Mouse (Mus musculus) heart, embryonic 14.5 days (tissue): ENCODE results near the gene Flot2. TPM values are rescaled to one million over a fixed set of nuclear protein-coding genes. Genes with fewer than 3 reads are reported as not detected.

Experiments
- ATAC-seq: fragments of 200-750 bp; cut with Nextera tagmentation; 2 replicates; pipeline ENCODE4 v1.8.0; 2017; ENCODE audit warnings: low read depth, moderate TSS enrichment; ENCODE audit not compliant: insufficient number of reproducible peaks, insufficient read depth, low FRiP score
- H3K27ac ChIP-seq, 2 experiments: fragments of 200-500 bp in 1 of 2; fragments of 300-500 bp in 1 of 2; sonication (generic) in 1 of 2; replicated peaks in 1 of 2; 2 replicates each; pipeline ENCODE4 v1.5.1; 2012 to 2014; ENCODE audit warnings: low read depth in 2 of 2, low read length in 2 of 2, control low read depth in 1 of 2, mild to moderate bottlenecking in 1 of 2, mixed read lengths in 1 of 2; ENCODE audit not compliant: control insufficient read depth in 1 of 2, insufficient read depth in 1 of 2
- H3K27me3 ChIP-seq: fragments of 300-500 bp; sonication (generic); 2 replicates; pipeline ENCODE4 v1.6.1; 2014; ENCODE audit warnings: mild to moderate bottlenecking, low read length, control low read depth; ENCODE audit not compliant: control insufficient read depth, insufficient read depth
- H3K36me3 ChIP-seq: fragments of 300-500 bp; sonication (generic); 2 replicates; pipeline ENCODE4 v1.6.1; 2014; ENCODE audit warnings: mild to moderate bottlenecking, control low read depth, low read length, mixed read lengths; ENCODE audit not compliant: control insufficient read depth, insufficient read depth
- H3K4me1 ChIP-seq, 2 experiments: fragments of 200-500 bp in 1 of 2; fragments of 300-500 bp in 1 of 2; sonication (generic) in 1 of 2; 2 replicates each; pipeline ENCODE4 v1.6.1; 2012 to 2014; ENCODE audit warnings: low read length in 2 of 2, control low read depth in 1 of 2, mixed read lengths in 1 of 2; ENCODE audit not compliant: control insufficient read depth in 2 of 2, insufficient read depth in 2 of 2
- H3K4me2 ChIP-seq: fragments of 300-500 bp; sonication (generic); 2 replicates; pipeline ENCODE4 v1.6.1; 2014; ENCODE audit warnings: mild to moderate bottlenecking, low read length
- H3K4me3 ChIP-seq, 2 experiments: fragments of 200-500 bp in 1 of 2; fragments of 300-500 bp in 1 of 2; sonication (generic) in 1 of 2; 2 replicates each; pipeline ENCODE4 v1.5.1; 2012 to 2014; ENCODE audit warnings: low read length in 2 of 2, mild to moderate bottlenecking in 2 of 2, control low read depth in 1 of 2, low read depth in 1 of 2, moderate library complexity in 1 of 2; ENCODE audit not compliant: control insufficient read depth in 1 of 2, insufficient read depth in 1 of 2
- H3K9ac ChIP-seq: fragments of 300-500 bp; sonication (generic); 2 replicates; pipeline ENCODE4 v1.6.1; 2014; ENCODE audit warnings: mild to moderate bottlenecking, low read length
- H3K9me3 ChIP-seq: fragments of 300-500 bp; sonication (generic); 2 replicates; pipeline ENCODE4 v1.6.1; 2016; ENCODE audit warnings: low read length, control low read depth; ENCODE audit not compliant: control insufficient read depth
- WGBS: fragments of 180-500 bp; shearing (Covaris S2); extraction: QIAGEN DNeasy Blood & Tissue Kit; methylation state at CpG from one replicate; pipeline ENCODE4 v1.1.7; 2014; 5-methylcytosine and 5-hydroxymethylcytosine counted together
- microRNA counts: library from miRNA; unstranded; fragments of <30 nt; microRNA quantifications from one replicate; lab custom pipeline; 2016
- microRNA-seq: library from miRNA; unstranded; fragments of <30 nt; microRNA quantifications from one replicate; pipeline ENCODE4, GENCODE M21; 2016
- polyA plus RNA-seq: library from polyadenylated mRNA; unstranded; fragments of >200 nt; fragmentation: Nextera tagmentation; extraction: Ambion mirVana; gene quantifications from 2 replicates; pipeline ENCODE4 v1.2.1, GENCODE M21; 2014

Gene Flot2
- polyA plus RNA-seq, 1 experiment from 2014 or later: 98.3 TPM

- Histone ChIP-seq H3K9ac (no peak overlapping the region), H3K36me3 (peaks cover 21% of the 10 kb centered on the region), H3K27ac (no peak overlapping the region), H3K4me1 (peaks cover 8 to 13% of the 10 kb centered on the region in 2 experiments), H3K4me2 (no peak overlapping the region), H3K4me3 (no peak overlapping the region), H3K27me3 (no peaks in the 10 kb centered on the region), H3K9me3 (0 out of 2 replicates have a peak, but pooled peaks cover 3% of the 10 kb centered on the region)
- ATAC-seq: no peak
- WGBS: 97% methylated on average over 5 of the region's 5 CpGs
Observed at GRCm38 (mm10) chr11:78104501-78104900, 66.8 kb downstream of the Flot2 start.

MicroRNAs encoded within 50 kb of the gene (microRNA counts, 519-probe panel; counts per million panel counts)
- microRNA mmu-miR-144 (lab: Ali Mortazavi, UCI) (6,928 counts per million, percentile 92 among the panel's probes with 10 or more counts), microRNA mmu-miR-451 (lab: Ali Mortazavi, UCI) (6,297 counts per million, percentile 89 among the panel's probes with 10 or more counts)

Small RNAs within 50 kb of the gene (microRNA-seq; reads per million reads assigned to microRNA genes)
- gene Mir144: 114 reads per million, percentile 52 among the genes with 10 or more reads in this experiment
- not detected for gene Mir451a
- gene Mir451b: not detected

Other genes with a start within 250 kb of the Flot2 start
- gene Pipox, start 143.8 kb upstream of the Flot2 start, polyA plus RNA-seq: 3.8 and 3.9 TPM in 2 replicates
- gene Sez6, start 107.1 kb upstream of the Flot2 start, polyA plus RNA-seq: 0.15 TPM in 1 of 2 replicates, not detected in the other
- 10.8 and 11.6 TPM in 2 replicates for gene Phf12, start 55.2 kb upstream of the Flot2 start, polyA plus RNA-seq
- gene Dhrs13, start 5.7 kb upstream of the Flot2 start, polyA plus RNA-seq: 14.4 and 18.0 TPM in 2 replicates
- 23.9 and 25.7 TPM in 2 replicates for gene Eral1, start 42.5 kb downstream of the Flot2 start, polyA plus RNA-seq
- gene Fam222b, start 56.7 kb downstream of the Flot2 start, polyA plus RNA-seq: 17.0 and 19.4 TPM in 2 replicates
- 18.5 and 25.6 TPM in 2 replicates for gene Traf4, start 127.7 kb downstream of the Flot2 start, polyA plus RNA-seq
- 11.5 and 12.4 TPM in 2 replicates for gene Nek8, start 138.7 kb downstream of the Flot2 start, polyA plus RNA-seq
- 14.7 and 16.1 TPM in 2 replicates for gene Tlcd1, start 138.8 kb downstream of the Flot2 start, polyA plus RNA-seq
- gene Rpl23a, start 145.7 kb downstream of the Flot2 start, polyA plus RNA-seq: 968 and 1,084 TPM in 2 replicates
- gene Rab34, start 150.5 kb downstream of the Flot2 start, polyA plus RNA-seq: 57.1 and 61.8 TPM in 2 replicates
- gene Proca1, start 155.5 kb downstream of the Flot2 start, polyA plus RNA-seq: 2.4 and 2.9 TPM in 2 replicates
- gene Sdf2, start 207.8 kb downstream of the Flot2 start, polyA plus RNA-seq: 65.2 and 75.8 TPM in 2 replicates
- 13.8 and 15.5 TPM in 2 replicates for gene Supt6, start 208.1 kb downstream of the Flot2 start, polyA plus RNA-seq
- gene 2610507B11Rik, start 223.8 kb downstream of the Flot2 start, polyA plus RNA-seq: 71.3 and 72.5 TPM in 2 replicates